Mouse (Mus musculus) cerebellum, adult 2 months (tissue): Measurements from ENCODE around the gene Plekha6. TPM values are rescaled to one million over a fixed set of nuclear protein-coding genes. Genes with fewer than 3 reads are reported as not detected.

Source experiments
- DNase-seq, 2 experiments: peaks; one replicate each; pipeline ENCODE4 v3.0.0; 2021
- H3K27ac ChIP-seq: fragments of 200-500 bp; 2 replicates; pipeline ENCODE4 v1.5.1; 2012; ENCODE audit warnings: low read length, control low read depth, inconsistent platforms; ENCODE audit not compliant: insufficient read depth
- H3K27me3 ChIP-seq: fragments of 200-500 bp; 2 replicates; pipeline ENCODE4 v1.6.1; 2012; ENCODE audit warnings: inconsistent platforms, mild to moderate bottlenecking, low read length, moderate library complexity; ENCODE audit not compliant: control insufficient read depth, insufficient read depth
- H3K4me1 ChIP-seq: fragments of 200-500 bp; 2 replicates; pipeline ENCODE4 v1.6.1; 2011; ENCODE audit warnings: low read length; ENCODE audit not compliant: control insufficient read depth, insufficient read depth
- H3K4me3 ChIP-seq: fragments of 200-500 bp; replicated peaks from 2 replicates; pipeline ENCODE3; 2011; ENCODE audit warnings: mild to moderate bottlenecking, low read depth, low read length, control low read depth; ENCODE audit not compliant: insufficient read depth
- CTCF ChIP-seq: fragments of 200-500 bp; IDR thresholded peaks from 2 replicates; pipeline ENCODE4 v1.5.1; 2011; ENCODE audit warnings: low read depth, mild to moderate bottlenecking, control low read depth, low read length, moderate library complexity, borderline replicate concordance; ENCODE audit not compliant: insufficient read depth
- POLR2A ChIP-seq: fragments of 200-500 bp; IDR thresholded peaks from 2 replicates; pipeline ENCODE4 v1.6.1; 2011; ENCODE audit warnings: low read length, control low read depth, borderline replicate concordance; ENCODE audit not compliant: insufficient read depth
- WGBS: fragments of 180-500 bp; shearing (Covaris S2); methylation state at CpG from one replicate; pipeline ENCODE4 v1.1.7; 2018; 5-methylcytosine and 5-hydroxymethylcytosine counted together
- polyA plus RNA-seq: library from polyadenylated mRNA; depleted of rRNA; stranded (reverse); fragments of >200 nt; gene quantifications from 2 replicates; pipeline ENCODE4 v1.2.3, GENCODE M21; 2012

Plekha6 gene
- polyA plus RNA-seq, 1 experiment: 77.2 TPM

GRCm38 (mm10) chr1:133254856-133255764 is 91.1 kb downstream of the Plekha6 start:
- Histone ChIP-seq H3K27me3 (no peaks in the 10 kb centered on the region), H3K27ac (no peak overlapping the region)

GRCm38 (mm10) chr1:133255776-133256175 is 91.8 kb downstream of the Plekha6 start:
- 85% methylated on average over 5 of the region's 5 CpGs for WGBS
- H3K27ac ChIP-seq: no peak overlapping the region
- H3K4me3 ChIP-seq: peak overlapping the region; percentile 42
- TF ChIP-seq POLR2A (no peak), CTCF (no peak)
- H3K27me3 ChIP-seq: no peaks in the 10 kb centered on the region
- peaks cover 22% of the 10 kb centered on the region for H3K4me1 ChIP-seq
- DNase-seq: no peak

More at GRCm38 (mm10) chr1:133254856-133255764, 91.1 kb downstream of the Plekha6 start:
- 68% methylated on average over 9 of the region's 9 CpGs for WGBS
- no peak for TF ChIP-seq CTCF
- H3K4me1 ChIP-seq: peaks cover 26% of the 10 kb centered on the region
- H3K4me3 ChIP-seq: no peak overlapping the region
- peak in 1 of 2 experiments; percentile 25 for DNase-seq

GRCm38 (mm10) chr1:133256347-133256746 is 92.3 kb downstream of the Plekha6 start:
- DNase-seq: peak; percentile 47 to 57
- H3K27ac ChIP-seq: peak overlapping the region; percentile 9; the same call in 1 of the 2 replicates

GRCm38 (mm10) chr1:133258694-133259093 is 94.7 kb downstream of the Plekha6 start:
- 71% methylated on average over 6 of the region's 6 CpGs for WGBS
- no peak overlapping the region for H3K4me3 ChIP-seq
- H3K4me1 ChIP-seq: peaks cover 13% of the 10 kb centered on the region
- DNase-seq: no peak
- TF ChIP-seq POLR2A: no peak
- no peak for TF ChIP-seq CTCF
- H3K27me3 ChIP-seq: no peaks in the 10 kb centered on the region
- no peak overlapping the region for H3K27ac ChIP-seq

More at GRCm38 (mm10) chr1:133256347-133256746, 92.3 kb downstream of the Plekha6 start:
- TF ChIP-seq CTCF: no peak
- TF ChIP-seq POLR2A: no peak
- 24% methylated on average over 8 of the region's 8 CpGs for WGBS
- Histone ChIP-seq H3K4me3 (no peak overlapping the region), H3K4me1 (peaks cover 20% of the 10 kb centered on the region), H3K27me3 (no peaks in the 10 kb centered on the region)

- TF ChIP-seq CTCF (no peak), POLR2A (no peak)
- no peaks in the 10 kb centered on the region for H3K27me3 ChIP-seq
- 85% methylated on average over 6 of the region's 6 CpGs for WGBS
- H3K4me1 ChIP-seq: no peaks in the 10 kb centered on the region
- H3K4me3 ChIP-seq: no peak overlapping the region
- H3K27ac ChIP-seq: no peak overlapping the region
- DNase-seq: no peak
These were observed 98.6 kb downstream of the Plekha6 start for GRCm38 (mm10) chr1:133262628-133263027.

- H3K4me3 ChIP-seq: no peak overlapping the region
- DNase-seq: peak in 1 of 2 experiments; percentile 20
- no peaks in the 10 kb centered on the region for H3K4me1 ChIP-seq
- H3K27ac ChIP-seq: no peak overlapping the region
- TF ChIP-seq POLR2A: no peak
- TF ChIP-seq CTCF: no peak
- 36% methylated on average over 7 of the region's 7 CpGs for WGBS
- no peaks in the 10 kb centered on the region for H3K27me3 ChIP-seq
These were observed 99.1 kb downstream of the Plekha6 start for GRCm38 (mm10) chr1:133263134-133263533.

- Histone ChIP-seq H3K4me3 (no peak overlapping the region), H3K27ac (no peak overlapping the region), H3K27me3 (no peaks in the 10 kb centered on the region), H3K4me1 (no peaks in the 10 kb centered on the region)
- TF ChIP-seq POLR2A (no peak), CTCF (no peak)
- 69% methylated on average over 12 of the region's 12 CpGs for WGBS
- no peak for DNase-seq
These were observed 100.4 kb downstream of the Plekha6 start for GRCm38 (mm10) chr1:133264367-133264766.
